Mouse (Mus musculus): ENCODE measurements around the gene Gm26566. TPM values are rescaled to one million over a fixed set of nuclear protein-coding genes. Genes with fewer than 3 reads are reported as not detected.
"Not testable (repeated sequence)": the region's sequence is repeated elsewhere in the genome, so short reads cannot be mapped to it uniquely, and the experiment has no call there.

The Gm26566 gene
- polyA plus RNA-seq, 1 experiment from 2014 or later, result 1.6 TPM

DNA sequence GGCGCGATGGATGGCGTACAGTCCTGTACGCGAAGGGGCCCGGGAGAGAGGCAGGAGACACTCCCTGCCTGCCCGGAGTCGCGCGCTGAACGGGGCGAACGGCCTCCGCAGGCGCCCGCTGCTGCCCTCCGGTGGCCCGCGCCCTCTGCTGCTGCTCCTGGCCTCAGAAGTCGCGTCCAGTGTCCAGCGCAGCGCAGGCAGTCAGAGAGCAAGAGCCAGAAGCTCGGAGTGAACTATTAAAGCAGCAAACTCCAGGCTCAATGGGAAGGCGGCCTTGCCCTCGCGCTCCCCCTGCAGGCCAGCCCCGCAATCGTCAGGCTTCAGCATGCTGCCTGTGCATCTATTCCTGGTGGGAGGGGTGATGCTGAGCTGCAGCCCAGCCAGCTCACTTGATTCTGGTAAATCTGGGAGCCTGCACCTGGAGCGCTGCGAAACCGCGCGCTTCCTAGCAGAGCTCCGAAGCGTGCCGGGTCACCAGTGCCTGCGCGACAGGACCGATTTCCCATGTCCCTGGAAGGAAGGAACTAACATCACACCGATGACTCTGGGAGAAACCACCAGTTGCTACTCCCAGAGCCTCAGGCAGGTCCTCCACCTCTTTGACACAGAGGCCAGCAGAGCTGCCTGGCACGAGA, 41.9 kb downstream of the Gm26566 start:
- peak overlapping the region; percentile 20; the same call in 1 of the 2 replicates for H3K4me3 ChIP-seq (ENCODE audit: low read depth, low read length)
- WGBS, result 5% methylated on average over 20 of the region's 42 CpGs
- H3K9ac ChIP-seq (replicated peaks; ENCODE audit: low read depth, low read length); H3K27ac ChIP-seq (ENCODE audit: low read depth, low read length); H3K27me3 ChIP-seq (ENCODE audit: control insufficient read depth, insufficient read depth, low read length); H3K4me1 ChIP-seq (ENCODE audit: control insufficient read depth, insufficient read depth, low read length); ATAC-seq (ENCODE audit: low read depth); H3K36me3 ChIP-seq (ENCODE audit: control insufficient read depth, insufficient read depth, low read length); H3K9me3 ChIP-seq (ENCODE audit: control insufficient read depth, low read length): not testable (repeated sequence)
- H3K4me2 ChIP-seq (ENCODE audit: low read depth, low read length), result peak overlapping the region; percentile 44

Other genes with a start within 250 kb of the Gm26566 start
- gene Ifnb1, start 199.0 kb upstream of the Gm26566 start, polyA plus RNA-seq (2014; fragmentation: Nextera tagmentation; extraction: Ambion mirVana), result not detected in 2 replicates
- not detected in 2 replicates for gene Ifna15, start 163.6 kb upstream of the Gm26566 start, polyA plus RNA-seq (2014; fragmentation: Nextera tagmentation; extraction: Ambion mirVana)
- gene Ifna14, start 150.0 kb upstream of the Gm26566 start, polyA plus RNA-seq (2014; fragmentation: Nextera tagmentation; extraction: Ambion mirVana), result not detected in 2 replicates
- gene Ifna9, start 129.4 kb upstream of the Gm26566 start, polyA plus RNA-seq (2014; fragmentation: Nextera tagmentation; extraction: Ambion mirVana), result not detected in 2 replicates
- gene Ifna12, start 118.4 kb upstream of the Gm26566 start, polyA plus RNA-seq (2014; fragmentation: Nextera tagmentation; extraction: Ambion mirVana), result not detected in 2 replicates
- not detected in 2 replicates for gene C87499, start 87.4 kb upstream of the Gm26566 start, polyA plus RNA-seq (2014; fragmentation: Nextera tagmentation; extraction: Ambion mirVana)
- not detected in 2 replicates for gene Ifna13, start 77.3 kb upstream of the Gm26566 start, polyA plus RNA-seq (2014; fragmentation: Nextera tagmentation; extraction: Ambion mirVana)
- gene Ifna16, start 44.9 kb upstream of the Gm26566 start, polyA plus RNA-seq (2014; fragmentation: Nextera tagmentation; extraction: Ambion mirVana), result not detected in 2 replicates
- gene Ifna2, start 37.9 kb upstream of the Gm26566 start, polyA plus RNA-seq (2014; fragmentation: Nextera tagmentation; extraction: Ambion mirVana), result not detected in 2 replicates
- not detected in 2 replicates for gene Ifnab, start 30.4 kb upstream of the Gm26566 start, polyA plus RNA-seq (2014; fragmentation: Nextera tagmentation; extraction: Ambion mirVana)
- 129 and 164 TPM in 2 replicates for gene Klhl9, start 660 bp downstream of the Gm26566 start, polyA plus RNA-seq (2014; fragmentation: Nextera tagmentation; extraction: Ambion mirVana)
- not detected in 2 replicates for gene Gm13271, start 33.1 kb downstream of the Gm26566 start, polyA plus RNA-seq (2014; fragmentation: Nextera tagmentation; extraction: Ambion mirVana)
- gene Gm13283, start 38.3 kb downstream of the Gm26566 start, polyA plus RNA-seq (2014; fragmentation: Nextera tagmentation; extraction: Ambion mirVana), result not detected in 2 replicates
- gene Gm13290, start 52.0 kb downstream of the Gm26566 start, polyA plus RNA-seq (2014; fragmentation: Nextera tagmentation; extraction: Ambion mirVana), result not detected in 2 replicates
- not detected in 2 replicates for gene Gm13289, start 55.1 kb downstream of the Gm26566 start, polyA plus RNA-seq (2014; fragmentation: Nextera tagmentation; extraction: Ambion mirVana)
- gene Gm13272, start 58.0 kb downstream of the Gm26566 start, polyA plus RNA-seq (2014; fragmentation: Nextera tagmentation; extraction: Ambion mirVana), result not detected in 2 replicates
- gene Ifnz, start 60.3 kb downstream of the Gm26566 start, polyA plus RNA-seq (2014; fragmentation: Nextera tagmentation; extraction: Ambion mirVana), result not detected in 2 replicates
- not detected in 2 replicates for gene Gm13276, start 63.9 kb downstream of the Gm26566 start, polyA plus RNA-seq (2014; fragmentation: Nextera tagmentation; extraction: Ambion mirVana)
- not detected in 2 replicates for gene Gm13277, start 66.8 kb downstream of the Gm26566 start, polyA plus RNA-seq (2014; fragmentation: Nextera tagmentation; extraction: Ambion mirVana)
- not detected in 2 replicates for gene Gm13278, start 69.7 kb downstream of the Gm26566 start, polyA plus RNA-seq (2014; fragmentation: Nextera tagmentation; extraction: Ambion mirVana)
- not detected in 2 replicates for gene Gm13275, start 72.7 kb downstream of the Gm26566 start, polyA plus RNA-seq (2014; fragmentation: Nextera tagmentation; extraction: Ambion mirVana)
- not detected in 2 replicates for gene Gm13279, start 75.6 kb downstream of the Gm26566 start, polyA plus RNA-seq (2014; fragmentation: Nextera tagmentation; extraction: Ambion mirVana)
- not detected in 2 replicates for gene Gm13285, start 77.9 kb downstream of the Gm26566 start, polyA plus RNA-seq (2014; fragmentation: Nextera tagmentation; extraction: Ambion mirVana)
- not detected in 2 replicates for gene Gm13287, start 81.4 kb downstream of the Gm26566 start, polyA plus RNA-seq (2014; fragmentation: Nextera tagmentation; extraction: Ambion mirVana)
- not detected in 2 replicates for gene Gm13288, start 83.7 kb downstream of the Gm26566 start, polyA plus RNA-seq (2014; fragmentation: Nextera tagmentation; extraction: Ambion mirVana)
- gene Ifna7, start 94.4 kb downstream of the Gm26566 start, polyA plus RNA-seq (2014; fragmentation: Nextera tagmentation; extraction: Ambion mirVana), result not detected in 2 replicates
- gene Ifna11, start 98.2 kb downstream of the Gm26566 start, polyA plus RNA-seq (2014; fragmentation: Nextera tagmentation; extraction: Ambion mirVana), result not detected in 2 replicates
- gene Ifna6, start 105.6 kb downstream of the Gm26566 start, polyA plus RNA-seq (2014; fragmentation: Nextera tagmentation; extraction: Ambion mirVana), result not detected in 2 replicates
- not detected in 2 replicates for gene Ifna5, start 113.7 kb downstream of the Gm26566 start, polyA plus RNA-seq (2014; fragmentation: Nextera tagmentation; extraction: Ambion mirVana)
- gene Ifna4, start 120.1 kb downstream of the Gm26566 start, polyA plus RNA-seq (2014; fragmentation: Nextera tagmentation; extraction: Ambion mirVana), result not detected in 2 replicates
- gene Ifna1, start 128.3 kb downstream of the Gm26566 start, polyA plus RNA-seq (2014; fragmentation: Nextera tagmentation; extraction: Ambion mirVana), result not detected in 2 replicates
- not detected in 2 replicates for gene Ifne, start 158.4 kb downstream of the Gm26566 start, polyA plus RNA-seq (2014; fragmentation: Nextera tagmentation; extraction: Ambion mirVana)

Measured in neural tube, embryonic 14.5 days (tissue).